Mouse (Mus musculus) layer of hippocampus, postnatal 25 days (tissue): Measurements from ENCODE around the gene Slamf6. TPM values are rescaled to one million over a fixed set of nuclear protein-coding genes. Genes with fewer than 3 reads are reported as not detected.
"Not testable (repeated sequence)": the region's sequence is repeated elsewhere in the genome, so short reads cannot be mapped to it uniquely, and the experiment has no call there.

Experiments
- DNase-seq, 2 experiments: peaks; one replicate each; pipeline ENCODE4 v3.0.0; 2022; ENCODE audit warnings: mixed read lengths in 2 of 2, low spot score in 1 of 2; ENCODE audit errors: extremely low spot score in 1 of 2
- total RNA-seq, 2 experiments: library from RNA; stranded (reverse); gene quantifications; 2 replicates each; pipeline ENCODE4 v1.2.3; 2021

The Slamf6 gene
- total RNA-seq, 2 experiments from 2014 or later, result not detected

GRCm38 (mm10) chr1:171955071-171955470 is 37.8 kb downstream of the Slamf6 start:
- no peak for DNase-seq

- DNase-seq, result no peak
These were observed 40.1 kb downstream of the Slamf6 start for GRCm38 (mm10) chr1:171957411-171957810.

GRCm38 (mm10) chr1:171960726-171961125 is 43.4 kb downstream of the Slamf6 start:
- no peak for DNase-seq

DNA sequence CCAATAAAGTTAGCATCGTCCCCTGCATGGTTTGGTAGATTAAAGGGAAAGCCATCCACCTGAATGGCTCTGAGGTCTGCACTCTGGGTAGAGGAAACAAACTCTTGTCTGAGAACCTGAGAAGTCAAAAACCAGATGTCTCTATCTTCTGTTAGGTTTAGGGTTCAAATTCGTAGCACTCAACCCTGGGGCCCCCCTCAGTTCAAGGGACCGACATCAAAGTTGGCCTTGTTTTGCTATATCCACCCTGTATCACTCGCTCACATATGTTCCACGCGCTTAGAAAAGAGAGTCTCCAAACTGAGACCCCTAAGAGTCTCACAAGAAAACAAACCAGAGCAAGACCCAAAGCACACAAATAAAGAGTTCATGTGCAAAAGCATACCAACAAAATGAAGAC is 44.4 kb downstream of the Slamf6 start:
- no peak for DNase-seq

DNA sequence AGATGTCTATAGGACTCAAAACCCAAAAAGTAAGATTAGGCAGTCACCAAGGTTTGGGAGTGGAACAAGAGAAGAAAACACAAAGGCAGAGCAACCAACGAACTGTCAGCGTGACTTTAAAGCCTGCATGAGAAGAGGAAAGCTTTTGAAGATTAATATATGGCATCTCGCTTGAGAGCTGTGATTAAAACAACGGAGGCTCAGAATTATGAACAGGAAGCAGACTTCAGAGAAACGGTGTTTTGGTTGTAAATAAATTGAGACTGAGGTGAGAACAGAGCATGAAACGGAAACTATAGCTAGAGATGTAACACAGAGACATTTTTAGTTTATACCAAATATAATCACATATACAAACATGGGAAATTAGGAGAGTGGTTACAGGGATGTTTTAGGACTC is 46.3 kb downstream of the Slamf6 start:
- no peak for DNase-seq

GRCm38 (mm10) chr1:171966054-171966790 is 48.9 kb downstream of the Slamf6 start:
- DNase-seq, result no peak

DNA sequence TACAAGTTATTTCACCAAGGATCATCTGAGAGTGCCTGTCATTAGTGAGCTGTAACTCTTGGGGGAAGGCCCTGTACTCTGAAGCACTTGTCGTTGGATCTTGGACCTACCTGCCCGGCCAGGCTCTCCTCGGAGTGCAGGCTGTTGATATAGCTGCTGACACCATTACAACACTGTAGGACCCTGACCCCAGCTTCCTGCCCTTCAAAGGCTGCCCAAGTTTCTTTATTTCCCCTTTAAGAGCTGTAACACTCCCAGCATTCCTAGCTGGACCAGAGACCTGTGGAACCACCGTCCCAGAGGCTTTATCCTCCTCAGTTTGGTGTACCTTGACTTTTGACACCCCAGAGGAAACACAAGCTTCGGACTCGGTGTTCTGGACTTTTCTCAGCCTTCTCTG is 51.9 kb downstream of the Slamf6 start:
- no peak for DNase-seq

GRCm38 (mm10) chr1:171970854-171971586 is 53.7 kb downstream of the Slamf6 start:
- DNase-seq, result no peak

GRCm38 (mm10) chr1:171974361-171974760 is 57.0 kb downstream of the Slamf6 start:
- not testable (repeated sequence) for DNase-seq

- DNase-seq, result no peak
These were observed 58.1 kb downstream of the Slamf6 start for GRCm38 (mm10) chr1:171975377-171975776.

- DNase-seq, result no peak
These were observed 58.5 kb downstream of the Slamf6 start for GRCm38 (mm10) chr1:171975831-171976230.

GRCm38 (mm10) chr1:171976826-171977539 is 59.7 kb downstream of the Slamf6 start:
- no peak for DNase-seq

DNA sequence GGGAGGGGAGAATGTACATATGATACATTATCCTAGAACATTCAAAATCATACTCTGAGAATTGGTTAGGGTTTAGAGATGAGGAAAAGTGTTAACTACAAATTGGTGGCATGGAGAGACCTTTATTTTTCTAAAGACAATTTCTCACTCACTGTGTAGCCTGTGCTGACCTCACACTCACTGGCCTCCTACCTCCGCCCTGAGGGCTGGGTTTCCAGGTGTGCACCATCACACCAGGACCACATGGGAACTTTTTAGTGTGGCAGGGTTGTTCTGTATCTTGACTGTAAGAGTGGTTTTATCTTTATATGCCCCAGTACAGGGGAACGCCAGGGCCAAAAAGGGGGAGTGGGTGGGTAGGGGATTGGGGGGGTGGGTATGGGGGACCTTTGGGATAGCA is 60.6 kb downstream of the Slamf6 start:
- no peak for DNase-seq

DNA sequence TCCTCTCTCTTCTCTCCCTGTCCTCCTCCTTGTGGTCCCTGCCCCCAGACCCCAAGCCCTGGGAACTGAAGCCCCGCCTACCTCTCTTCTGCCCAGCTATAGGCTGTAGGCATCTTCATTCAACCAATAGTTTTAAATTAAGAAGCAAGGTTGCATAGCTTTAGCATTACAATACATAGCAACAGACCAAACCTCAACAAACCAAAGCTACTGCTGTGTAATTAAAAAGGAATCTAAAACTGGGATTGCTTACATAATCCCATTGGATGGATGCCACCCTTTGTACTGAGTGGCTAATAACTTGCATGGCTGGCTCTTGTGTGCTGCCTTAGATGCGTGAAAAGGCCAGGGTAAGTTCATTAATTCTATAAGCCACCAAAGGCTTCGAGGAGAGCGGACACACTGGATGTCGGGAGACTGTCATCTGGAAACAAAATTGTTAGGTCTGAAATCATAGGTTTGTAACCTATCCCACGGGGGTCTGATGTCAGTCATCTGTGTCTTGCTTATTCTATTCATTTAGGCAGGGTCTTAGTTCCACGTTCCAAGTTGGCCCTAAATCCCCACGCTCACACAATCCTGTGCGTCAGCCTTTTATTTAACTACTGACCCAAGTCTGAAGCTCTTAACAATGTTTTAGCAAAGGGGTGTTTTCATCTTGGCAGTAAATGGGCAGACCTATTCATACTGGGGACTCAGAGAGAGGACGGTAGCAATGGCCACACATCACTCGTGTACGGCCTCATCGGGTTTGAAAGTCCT is 62.8 kb downstream of the Slamf6 start:
- no peak for DNase-seq

- no peak for DNase-seq
These were observed 64.9 kb downstream of the Slamf6 start for GRCm38 (mm10) chr1:171982170-171982569.

DNA sequence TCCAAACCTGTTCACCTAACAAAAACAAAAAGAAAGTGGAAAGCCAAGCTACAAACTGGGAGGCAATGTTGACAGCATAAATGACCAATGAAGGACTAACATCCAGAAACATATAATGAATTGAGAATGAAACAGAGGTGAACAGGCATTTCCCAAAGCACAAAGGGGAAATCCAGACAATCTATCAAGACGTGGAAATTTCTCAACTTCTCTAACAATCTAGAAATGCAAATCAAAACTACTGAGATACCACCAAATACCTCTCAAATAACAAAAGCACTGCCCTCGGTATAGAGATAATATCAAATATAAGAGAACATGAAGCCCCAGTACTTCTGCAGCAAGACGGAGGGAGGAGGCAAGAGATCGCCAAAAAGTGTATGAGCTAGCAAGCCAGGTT is 65.4 kb downstream of the Slamf6 start:
- no peak for DNase-seq

DNA sequence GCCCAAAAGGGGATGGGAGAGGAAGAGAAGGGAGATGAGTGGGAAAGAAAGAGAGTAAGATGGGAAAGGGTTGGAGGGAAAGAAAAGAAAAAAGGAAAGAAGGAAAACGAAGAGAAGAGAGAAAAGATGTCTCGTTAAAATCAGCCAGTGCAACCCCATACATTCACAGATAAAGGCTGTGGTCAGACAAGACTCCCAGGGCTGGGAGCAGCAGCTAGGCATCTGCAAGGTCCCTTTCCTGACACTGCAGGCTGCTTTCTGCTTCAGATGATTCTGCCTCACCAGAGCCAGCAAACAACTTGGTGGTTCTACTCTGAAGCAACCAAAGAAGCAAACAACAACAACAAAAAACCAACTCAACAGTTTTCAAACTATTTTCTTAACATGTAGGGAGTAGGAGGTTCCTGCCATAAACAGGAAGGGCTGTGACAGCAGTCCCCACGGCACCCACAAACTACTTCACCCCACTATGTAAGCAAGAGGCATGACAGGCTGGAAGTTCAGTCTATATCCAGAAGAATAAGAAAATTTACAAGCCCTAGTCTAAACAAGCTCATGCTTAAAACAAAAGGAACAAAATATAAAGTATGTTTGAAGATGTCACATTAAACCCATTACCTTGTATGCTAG is 66.2 kb downstream of the Slamf6 start:
- DNase-seq, result no peak

DNA sequence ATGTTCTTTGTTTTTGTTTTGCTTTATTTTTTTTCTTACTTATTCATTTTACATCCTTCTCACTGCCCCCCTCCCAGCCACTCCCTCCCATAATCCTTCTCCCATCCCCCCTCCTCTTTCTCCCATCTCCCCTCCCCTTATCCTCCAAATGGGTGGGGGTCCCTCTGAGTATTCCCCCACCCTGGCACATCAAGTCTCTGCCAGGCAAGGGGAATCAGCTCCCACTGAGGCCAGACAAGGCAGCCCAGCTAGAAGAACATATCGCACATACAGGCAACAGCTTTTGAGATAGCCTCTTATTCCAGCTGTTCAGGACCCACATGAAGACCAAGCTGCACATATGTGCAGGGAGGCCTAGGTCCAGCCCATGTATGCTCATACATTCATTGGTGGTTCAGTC is 66.8 kb downstream of the Slamf6 start:
- no peak for DNase-seq

DNA sequence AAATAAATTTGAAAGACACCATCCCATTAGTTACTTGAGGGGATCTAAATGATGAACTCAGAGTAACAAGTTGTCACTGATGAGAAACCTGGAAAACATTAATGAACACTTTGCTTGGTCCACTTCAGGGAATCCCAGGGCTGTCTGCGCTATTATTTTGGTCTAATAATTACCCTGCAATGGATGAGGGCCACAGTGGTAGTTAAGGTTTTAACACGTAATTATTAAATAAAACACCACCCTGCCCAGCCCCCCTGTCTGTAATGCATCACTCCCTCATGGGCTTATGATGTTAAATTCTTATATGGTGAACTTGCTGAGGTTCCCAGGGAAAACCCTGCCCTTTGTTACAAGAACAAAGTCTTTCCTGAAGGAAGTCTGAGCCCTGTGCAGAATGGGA is 74.6 kb downstream of the Slamf6 start:
- DNase-seq, result no peak

DNA sequence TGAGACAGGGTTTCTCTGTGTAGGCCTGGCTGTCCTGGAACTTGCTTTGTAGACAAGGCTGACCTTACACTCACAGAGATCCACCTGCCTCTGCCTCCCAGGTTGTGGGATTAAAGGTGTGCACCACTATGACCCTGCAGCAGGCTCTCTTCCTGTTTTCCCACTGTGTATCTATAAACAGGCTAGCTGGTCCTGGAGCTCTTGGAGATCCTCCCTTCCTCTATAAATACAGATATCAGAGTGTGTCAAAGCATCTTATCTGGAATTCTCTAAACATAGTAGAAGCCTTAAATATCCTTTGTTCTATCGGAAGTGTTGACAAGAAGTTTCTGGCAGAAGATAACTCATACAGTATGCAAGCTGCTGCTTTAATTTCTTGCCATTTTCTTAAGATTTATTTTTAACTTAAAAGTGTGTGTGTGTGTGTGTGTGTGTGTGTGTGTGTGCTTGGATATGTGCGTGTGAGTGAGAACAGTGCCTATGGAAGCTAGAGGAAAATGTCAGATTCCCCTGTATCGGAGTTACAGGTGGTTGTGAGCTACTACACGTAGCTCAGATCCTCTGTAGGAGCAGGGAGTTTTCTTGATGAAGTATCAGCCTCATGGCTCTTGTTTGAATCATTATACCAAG is 75.7 kb downstream of the Slamf6 start:
- DNase-seq, result no peak
